In genomic region chr7:45090251-45090977, GRCm38 (mm10) we compare ENCODE assay signal across 9 mouse cellular contexts. TPM values are rescaled to one million over a fixed set of nuclear protein-coding genes. Genes with fewer than 3 reads are reported as not detected.
DNase-seq lines count a peak whose midpoint lies in the region; ATAC-seq lines count a peak whose summit lies in the region.
"Had no signal": no experiment of that assay in that cellular context is flagged by ENCODE, and none has a peak within 500 bp of the region (broad histone marks: within the 10 kb centered on the region; RNA-seq: fewer than 3 reads in every experiment).

No protein-coding gene starts in this region.

- no peaks in the 10 kb centered on the region for H3K9me3 ChIP-seq in forebrain, embryonic 12.5 days
- no peaks in the 10 kb centered on the region for H3K9me3 ChIP-seq in forebrain, embryonic 15.5 days
- H3K9me3 ChIP-seq in midbrain, embryonic 12.5 days: no peaks in the 10 kb centered on the region
- H3K9me3 ChIP-seq in midbrain, embryonic 14.5 days (ENCODE audit: control insufficient read depth, low read length): no peaks in the 10 kb centered on the region
- no peaks in the 10 kb centered on the region for H3K9me3 ChIP-seq in neural tube, embryonic 15.5 days (replicated peaks)

- H3K4me3 ChIP-seq in forebrain, embryonic 12.5 days (replicated peaks): no peak overlapping the region
- H3K4me3 ChIP-seq in forebrain, embryonic 15.5 days: no peak overlapping the region
- no peak overlapping the region for H3K4me3 ChIP-seq in midbrain, embryonic 12.5 days
- no peak overlapping the region for H3K4me3 ChIP-seq in midbrain, embryonic 14.5 days (replicated peaks; ENCODE audit: low read depth, low read length)
- peak overlapping the region; percentile 41; the same call in 1 of the 2 replicates for H3K4me3 ChIP-seq in neural tube, embryonic 15.5 days (replicated peaks)

- WGBS in forebrain, embryonic 12.5 days: 80% methylated on average over 13 of the region's 13 CpGs
- WGBS in forebrain, embryonic 15.5 days: 83% methylated on average over 13 of the region's 13 CpGs
- WGBS in midbrain, embryonic 12.5 days: 83% methylated on average over 13 of the region's 13 CpGs
- 83% methylated on average over 13 of the region's 13 CpGs for WGBS in midbrain, embryonic 14.5 days
- 83% methylated on average over 13 of the region's 13 CpGs for WGBS in neural tube, embryonic 15.5 days

- peaks cover 24% of the 10 kb centered on the region for H3K36me3 ChIP-seq in forebrain, embryonic 12.5 days (replicated peaks)
- H3K36me3 ChIP-seq in forebrain, embryonic 15.5 days: peaks cover 5% of the 10 kb centered on the region; the same call in 1 of the 2 replicates
- peaks cover 19% of the 10 kb centered on the region for H3K36me3 ChIP-seq in midbrain, embryonic 12.5 days
- H3K36me3 ChIP-seq in midbrain, embryonic 14.5 days (ENCODE audit: control insufficient read depth, insufficient read depth, low read length): peaks cover 7% of the 10 kb centered on the region
- no peaks in the 10 kb centered on the region for H3K36me3 ChIP-seq in neural tube, embryonic 15.5 days

- peaks cover 13% of the 10 kb centered on the region; the same call in 1 of the 2 replicates for H3K4me1 ChIP-seq in forebrain, embryonic 12.5 days
- H3K4me1 ChIP-seq in forebrain, embryonic 15.5 days: peaks cover 13% of the 10 kb centered on the region
- peaks cover 10% of the 10 kb centered on the region for H3K4me1 ChIP-seq in midbrain, embryonic 12.5 days
- 0 out of 2 replicates have a peak, but pooled peaks cover 3% of the 10 kb centered on the region for H3K4me1 ChIP-seq in midbrain, embryonic 14.5 days (ENCODE audit: control insufficient read depth, insufficient read depth, low read length)
- peaks cover 18% of the 10 kb centered on the region for H3K4me1 ChIP-seq in neural tube, embryonic 15.5 days

- peak overlapping the region; percentile 70; the same call in 1 of the 2 replicates for H3K4me2 ChIP-seq in forebrain, embryonic 12.5 days
- H3K4me2 ChIP-seq in forebrain, embryonic 15.5 days (replicated peaks): no peak overlapping the region; the same call in 1 of the 2 replicates
- H3K4me2 ChIP-seq in midbrain, embryonic 12.5 days (replicated peaks): 0 out of 2 replicates have a peak overlapping the region, but pooled peaks have one; percentile 74
- no peak overlapping the region for H3K4me2 ChIP-seq in midbrain, embryonic 14.5 days (ENCODE audit: low read length)
- H3K4me2 ChIP-seq in neural tube, embryonic 15.5 days: peak overlapping the region; percentile 64

- H3K27me3 ChIP-seq in forebrain, embryonic 12.5 days: 0 out of 2 replicates have a peak, but pooled peaks cover 6% of the 10 kb centered on the region
- no peaks in the 10 kb centered on the region for H3K27me3 ChIP-seq in forebrain, embryonic 15.5 days
- peaks cover 14% of the 10 kb centered on the region; the same call in 1 of the 2 replicates for H3K27me3 ChIP-seq in midbrain, embryonic 12.5 days
- no peaks in the 10 kb centered on the region for H3K27me3 ChIP-seq in midbrain, embryonic 14.5 days (ENCODE audit: control insufficient read depth, insufficient read depth, low read length)
- H3K27me3 ChIP-seq in neural tube, embryonic 15.5 days (replicated peaks): no peaks in the 10 kb centered on the region

- ATAC-seq in forebrain, embryonic 12.5 days (ENCODE audit: low FRiP score): no peak
- ATAC-seq in forebrain, embryonic 15.5 days (replicated peaks): no peak
- no peak for ATAC-seq in midbrain, embryonic 12.5 days (ENCODE audit: low FRiP score, low read depth)
- no peak for ATAC-seq in midbrain, embryonic 14.5 days (ENCODE audit: low FRiP score, low TSS enrichment)
- no peak for ATAC-seq in neural tube, embryonic 15.5 days (ENCODE audit: low FRiP score)

- no peak for DNase-seq in midbrain, embryonic 14.5 days
- peak; percentile 63 for DNase-seq in induced T-regulatory cell, adult 2 months (ENCODE audit: low read depth)
- DNase-seq in c-Kit-positive CD71-positive TER-119-positive erythroid progenitor cells, embryonic 14.5 days (ENCODE audit: low spot score): no peak
- DNase-seq in frontal cortex, postnatal 25 days (ENCODE audit: low spot score in 2 of 2): no peak
- DNase-seq: cerebellum, adult 2 months had no signal

- no peak overlapping the region for H3K27ac ChIP-seq in forebrain, embryonic 12.5 days
- H3K27ac ChIP-seq in forebrain, embryonic 15.5 days (replicated peaks): no peak overlapping the region
- no peak overlapping the region for H3K27ac ChIP-seq in midbrain, embryonic 12.5 days (replicated peaks)
- no peak overlapping the region for H3K27ac ChIP-seq in midbrain, embryonic 14.5 days (replicated peaks; ENCODE audit: low read depth, low read length)
- no peak overlapping the region for H3K27ac ChIP-seq in neural tube, embryonic 15.5 days (replicated peaks)

- H3K9ac ChIP-seq in forebrain, embryonic 12.5 days: 0 out of 2 replicates have a peak overlapping the region, but pooled peaks have one; percentile 47
- no peak overlapping the region for H3K9ac ChIP-seq in forebrain, embryonic 15.5 days (replicated peaks)
- no peak overlapping the region for H3K9ac ChIP-seq in midbrain, embryonic 12.5 days (replicated peaks)
- H3K9ac ChIP-seq in midbrain, embryonic 14.5 days (replicated peaks; ENCODE audit: low read length): no peak overlapping the region; the same call in 1 of the 2 replicates
- no peak overlapping the region for H3K9ac ChIP-seq in neural tube, embryonic 15.5 days (replicated peaks)

RNA-seq across cellular contexts. Expression of gene Rcn3, which starts 1.6 kb away (rescaled TPM):
- polyA plus RNA-seq in forebrain, embryonic 12.5 days (2016; fragmentation: Nextera tagmentation; extraction: Ambion mirVana): 80.5 and 101 TPM in 2 replicates
- polyA plus RNA-seq in forebrain, embryonic 15.5 days (2015; fragmentation: Nextera tagmentation; extraction: Ambion mirVana): 49.6 and 54.4 TPM in 2 replicates
- polyA plus RNA-seq in midbrain, embryonic 12.5 days (2016; fragmentation: Nextera tagmentation; extraction: Ambion mirVana): 106 and 151 TPM in 2 replicates
- 31.2 and 59.3 TPM in 2 replicates for polyA plus RNA-seq in midbrain, embryonic 14.5 days (2014; fragmentation: Nextera tagmentation; extraction: Ambion mirVana)
- 112 and 118 TPM in 2 replicates for polyA plus RNA-seq in neural tube, embryonic 15.5 days (2015; fragmentation: Nextera tagmentation; extraction: Ambion mirVana)

RNA-seq across cellular contexts. Expression of gene Fcgrt, which starts 13.2 kb away (rescaled TPM):
- polyA plus RNA-seq in forebrain, embryonic 12.5 days (2016; fragmentation: Nextera tagmentation; extraction: Ambion mirVana): 8.3 and 9.6 TPM in 2 replicates
- 16.6 and 17.8 TPM in 2 replicates for polyA plus RNA-seq in forebrain, embryonic 15.5 days (2015; fragmentation: Nextera tagmentation; extraction: Ambion mirVana)
- 17.3 and 25.9 TPM in 2 replicates for polyA plus RNA-seq in midbrain, embryonic 12.5 days (2016; fragmentation: Nextera tagmentation; extraction: Ambion mirVana)
- 4.8 and 21.8 TPM in 2 replicates for polyA plus RNA-seq in midbrain, embryonic 14.5 days (2014; fragmentation: Nextera tagmentation; extraction: Ambion mirVana)
- 33.8 and 42.7 TPM in 2 replicates for polyA plus RNA-seq in neural tube, embryonic 15.5 days (2015; fragmentation: Nextera tagmentation; extraction: Ambion mirVana)

RNA-seq across cellular contexts. Expression of gene Prrg2, which starts 27.9 kb away (rescaled TPM):
- polyA plus RNA-seq in forebrain, embryonic 12.5 days (2016; fragmentation: Nextera tagmentation; extraction: Ambion mirVana): 17.1 and 18.2 TPM in 2 replicates
- 12.6 and 15.3 TPM in 2 replicates for polyA plus RNA-seq in forebrain, embryonic 15.5 days (2015; fragmentation: Nextera tagmentation; extraction: Ambion mirVana)
- 15.9 and 17.8 TPM in 2 replicates for polyA plus RNA-seq in midbrain, embryonic 12.5 days (2016; fragmentation: Nextera tagmentation; extraction: Ambion mirVana)
- 10.1 and 12.2 TPM in 2 replicates for polyA plus RNA-seq in midbrain, embryonic 14.5 days (2014; fragmentation: Nextera tagmentation; extraction: Ambion mirVana)
- polyA plus RNA-seq in neural tube, embryonic 15.5 days (2015; fragmentation: Nextera tagmentation; extraction: Ambion mirVana): 16.5 and 18.1 TPM in 2 replicates

RNA-seq across cellular contexts. Expression of gene Nosip, which starts 28.2 kb away (rescaled TPM):
- 53.7 and 54.4 TPM in 2 replicates for polyA plus RNA-seq in forebrain, embryonic 12.5 days (2016; fragmentation: Nextera tagmentation; extraction: Ambion mirVana)
- 62.4 and 63.9 TPM in 2 replicates for polyA plus RNA-seq in forebrain, embryonic 15.5 days (2015; fragmentation: Nextera tagmentation; extraction: Ambion mirVana)
- polyA plus RNA-seq in midbrain, embryonic 12.5 days (2016; fragmentation: Nextera tagmentation; extraction: Ambion mirVana): 53.6 and 54.6 TPM in 2 replicates
- polyA plus RNA-seq in midbrain, embryonic 14.5 days (2014; fragmentation: Nextera tagmentation; extraction: Ambion mirVana): 55.3 and 65.9 TPM in 2 replicates
- 65.8 and 66.5 TPM in 2 replicates for polyA plus RNA-seq in neural tube, embryonic 15.5 days (2015; fragmentation: Nextera tagmentation; extraction: Ambion mirVana)

RNA-seq across cellular contexts. Expression of gene Rps11, which starts 33.8 kb away (rescaled TPM):
- polyA plus RNA-seq in forebrain, embryonic 12.5 days (2016; fragmentation: Nextera tagmentation; extraction: Ambion mirVana): 1,226 and 1,285 TPM in 2 replicates
- 982 and 1,055 TPM in 2 replicates for polyA plus RNA-seq in forebrain, embryonic 15.5 days (2015; fragmentation: Nextera tagmentation; extraction: Ambion mirVana)
- 1,160 and 1,195 TPM in 2 replicates for polyA plus RNA-seq in midbrain, embryonic 12.5 days (2016; fragmentation: Nextera tagmentation; extraction: Ambion mirVana)
- polyA plus RNA-seq in midbrain, embryonic 14.5 days (2014; fragmentation: Nextera tagmentation; extraction: Ambion mirVana): 915 and 960 TPM in 2 replicates
- 759 and 947 TPM in 2 replicates for polyA plus RNA-seq in neural tube, embryonic 15.5 days (2015; fragmentation: Nextera tagmentation; extraction: Ambion mirVana)

Comparison
In these comparisons a context has a peak if more than half of its experiments do, and no peak if none do; other contexts are left out.
1. H3K4me2 ChIP-seq: peak in forebrain, embryonic 12.5 days (single experiment), midbrain, embryonic 12.5 days (single experiment) and neural tube, embryonic 15.5 days (single experiment); none in forebrain, embryonic 15.5 days (single experiment) and midbrain, embryonic 14.5 days (single experiment).